Mouse (Mus musculus) yolk sac, embryonic 10.5 days (tissue): Measurements from ENCODE around the gene Mvp.

Experiments used
- DNase-seq: peaks from one replicate; pipeline ENCODE4 v3.0.0-alpha.2; 2017; ENCODE audit warnings: low spot score

The Mvp gene

DNA sequence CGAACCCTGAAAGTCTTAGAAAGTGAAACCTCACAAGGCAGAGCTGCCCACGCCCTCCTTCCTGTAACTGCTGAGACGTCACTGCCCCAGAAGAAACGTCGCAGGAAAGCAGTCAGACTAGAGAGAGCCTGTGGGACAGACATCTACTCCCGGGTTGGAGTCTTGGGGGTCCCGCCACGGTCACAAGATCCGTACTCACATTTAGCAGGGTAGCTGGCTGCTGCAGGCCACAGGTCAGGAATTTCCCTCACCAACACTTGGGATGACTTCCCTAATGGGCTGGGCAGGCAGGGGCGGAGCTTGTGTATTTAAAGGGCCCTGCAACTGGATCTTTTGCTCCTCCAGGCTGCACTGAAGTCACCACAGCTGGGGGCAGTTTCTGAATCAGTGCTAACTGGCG, at the start of gene Mvp:
Mvp (minus strand) TSS at position 302 of the 400 bp plus-strand sequence.
- DNase-seq = peak; percentile 80

GRCm38 (mm10) chr7:127055026-127055585, 40.7 kb upstream of the Mvp start:
- no peak for DNase-seq

DNA sequence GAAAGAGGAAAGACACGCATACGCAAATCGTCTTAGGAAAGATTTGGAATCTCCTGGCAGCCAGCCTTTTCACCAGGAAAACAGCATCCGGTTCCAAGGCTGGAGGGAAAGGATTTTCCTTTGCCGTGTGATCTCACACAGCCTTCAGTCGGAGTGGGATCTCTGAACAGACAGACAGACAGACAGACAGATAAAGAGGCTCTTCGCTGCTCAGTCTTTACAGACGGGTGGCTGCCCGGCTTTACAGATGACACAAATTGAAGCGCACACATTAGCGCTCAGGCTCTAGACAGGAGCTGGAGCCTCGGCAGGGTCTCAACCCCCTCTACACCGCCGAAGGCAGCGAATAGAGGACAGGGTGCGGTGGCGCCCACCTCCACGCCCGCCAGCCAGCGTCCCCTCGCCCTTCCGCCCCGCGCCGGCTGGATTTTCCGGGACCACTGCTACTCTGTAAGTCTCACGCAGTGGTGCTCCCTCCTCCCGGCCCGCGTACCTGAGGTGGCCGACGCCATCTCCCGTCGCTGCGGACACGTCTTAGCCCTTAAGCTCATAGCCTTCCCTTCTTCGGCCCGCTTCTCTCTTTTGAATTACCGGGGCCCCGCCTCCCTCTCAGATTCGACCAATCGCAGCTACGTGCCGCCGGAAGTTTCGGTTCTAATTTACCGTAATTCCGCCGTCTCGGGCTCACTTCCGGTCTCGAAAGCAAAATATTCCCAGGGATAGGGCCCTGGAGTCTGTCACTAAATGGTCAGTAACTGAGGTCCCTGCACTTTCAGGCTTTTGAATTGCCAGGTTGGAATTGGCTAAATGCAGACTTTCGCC, 27.6 kb upstream of the Mvp start, which contains the start of gene Kif22:
Kif22 (minus strand) TSS at position 621 of the 822 bp plus-strand sequence.
- peak; percentile 90 for DNase-seq

GRCm38 (mm10) chr7:127031244-127031643, 16.8 kb upstream of the Mvp start:
- DNase-seq = no peak

DNA sequence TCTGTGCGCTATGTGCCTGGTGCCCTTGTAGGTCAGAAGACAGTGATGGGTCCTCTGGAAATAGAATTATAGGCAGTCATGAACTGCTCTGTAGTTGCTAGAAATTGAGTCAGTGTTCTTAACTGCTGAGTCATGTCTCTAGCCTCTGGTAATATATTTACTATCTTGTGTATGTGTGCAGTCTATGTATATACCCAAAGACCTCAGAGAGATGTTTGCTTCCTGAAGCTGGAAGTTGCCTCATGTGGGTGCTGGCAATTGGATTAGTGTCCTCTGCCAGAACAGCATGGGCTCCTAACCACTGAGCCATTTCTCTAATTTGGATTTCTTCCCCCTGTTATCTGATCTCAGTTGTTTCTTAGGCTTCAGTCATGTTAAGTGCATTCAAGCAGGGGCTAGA, 15.8 kb upstream of the Mvp start:
- no peak for DNase-seq

GRCm38 (mm10) chr7:127027885-127028284, 13.5 kb upstream of the Mvp start:
- no peak for DNase-seq

- peak; percentile 100 for DNase-seq
Measured at GRCm38 (mm10) chr7:127026984-127027726, 12.7 kb upstream of the Mvp start, which contains the start of gene Maz. Maz (minus strand) TSS chr7:127027037.

GRCm38 (mm10) chr7:127026616-127026983, 12.2 kb upstream of the Mvp start:
- DNase-seq = no peak

DNA sequence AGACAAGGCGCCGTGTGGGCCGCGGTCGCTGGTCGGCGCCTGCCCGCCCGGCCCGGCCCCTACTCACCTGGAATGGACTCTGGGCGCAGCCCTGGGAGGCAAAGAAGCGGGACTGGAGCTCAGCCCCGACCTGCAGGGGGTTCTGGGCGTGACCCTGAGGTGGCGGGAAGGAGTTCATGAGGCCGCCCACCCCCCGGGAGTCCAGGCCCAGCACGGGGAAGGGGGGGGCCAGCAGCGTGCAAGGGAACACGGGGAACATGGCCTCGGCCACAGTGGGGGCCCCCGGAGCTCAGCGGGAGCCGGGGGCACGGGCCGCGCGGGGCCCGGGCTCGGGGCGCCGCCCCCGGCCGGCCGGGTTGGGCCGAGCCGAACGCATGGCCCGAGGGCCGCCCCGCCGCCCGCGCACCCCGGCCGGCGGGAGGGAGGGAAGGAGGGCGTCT, 11.8 kb upstream of the Mvp start:
- peak; percentile 89 for DNase-seq

DNA sequence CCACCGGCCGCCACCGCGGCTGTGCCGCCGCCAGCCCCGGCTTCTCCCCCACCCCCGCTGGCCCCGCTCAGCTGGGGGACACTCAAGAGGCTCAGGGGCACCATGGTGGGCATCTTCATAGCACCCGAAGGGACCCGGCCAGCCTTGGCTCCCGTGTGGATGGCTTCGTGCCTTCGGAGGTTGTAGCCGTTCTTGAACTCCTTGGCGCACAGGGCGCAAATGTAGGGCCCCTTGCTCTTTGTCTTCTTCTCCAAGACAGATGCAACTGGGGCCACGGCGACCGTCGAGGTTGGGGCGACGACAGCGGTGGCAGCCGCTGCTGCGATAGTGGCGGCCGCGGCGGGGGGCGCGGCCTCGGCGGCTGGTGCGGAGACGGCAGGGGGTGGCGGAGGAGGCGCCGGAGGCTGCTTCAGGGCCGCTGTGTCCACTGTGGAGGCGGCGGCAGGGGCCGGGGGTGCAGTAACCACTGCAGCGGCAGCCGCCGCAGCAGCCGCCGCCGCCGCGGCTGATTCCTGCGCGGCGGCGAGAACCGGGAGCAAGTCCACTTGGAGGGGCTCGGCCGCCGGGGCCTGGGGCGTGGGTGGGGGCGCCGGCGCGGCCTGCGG, 11.2 kb upstream of the Mvp start:
- peak; percentile 50 for DNase-seq

GRCm38 (mm10) chr7:127024755-127025555, 10.5 kb upstream of the Mvp start:
- DNase-seq = peak; percentile 90

GRCm38 (mm10) chr7:127023896-127024690, 9.7 kb upstream of the Mvp start:
- DNase-seq = no peak

- no peak for DNase-seq
Measured at GRCm38 (mm10) chr7:127023272-127023691, 8.9 kb upstream of the Mvp start.

- no peak for DNase-seq
Measured at GRCm38 (mm10) chr7:127022528-127023271, 8.3 kb upstream of the Mvp start.

- DNase-seq = no peak
Measured at GRCm38 (mm10) chr7:127021563-127022527, 7.4 kb upstream of the Mvp start.

- peak; percentile 73 for DNase-seq
Measured at GRCm38 (mm10) chr7:127020901-127021562, 6.6 kb upstream of the Mvp start, which contains the start of the genes Gm42742 and Prrt2. Gm42742 (minus strand) TSS chr7:127021097. Prrt2 (minus strand) TSS chr7:127021211.

DNA sequence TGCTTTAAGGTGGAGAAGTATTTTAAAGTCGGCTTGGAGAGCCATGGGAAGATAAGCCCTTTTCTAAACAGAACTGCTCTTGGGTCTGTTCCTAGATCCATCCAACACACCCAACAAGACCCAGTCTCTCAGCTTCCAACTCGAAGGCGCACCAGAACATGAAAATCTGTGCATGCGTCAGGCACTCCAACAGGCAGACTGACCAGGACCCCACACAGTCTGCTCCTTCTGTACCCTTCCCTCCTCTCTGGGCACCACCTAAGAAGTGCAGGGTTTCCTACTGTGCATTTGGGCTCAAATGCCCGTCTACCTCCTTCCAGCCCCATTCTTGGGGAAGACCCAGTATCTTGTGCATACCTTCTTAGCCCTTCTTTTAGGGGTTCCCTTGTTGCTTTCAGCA, 6.1 kb upstream of the Mvp start:
- DNase-seq = no peak

DNA sequence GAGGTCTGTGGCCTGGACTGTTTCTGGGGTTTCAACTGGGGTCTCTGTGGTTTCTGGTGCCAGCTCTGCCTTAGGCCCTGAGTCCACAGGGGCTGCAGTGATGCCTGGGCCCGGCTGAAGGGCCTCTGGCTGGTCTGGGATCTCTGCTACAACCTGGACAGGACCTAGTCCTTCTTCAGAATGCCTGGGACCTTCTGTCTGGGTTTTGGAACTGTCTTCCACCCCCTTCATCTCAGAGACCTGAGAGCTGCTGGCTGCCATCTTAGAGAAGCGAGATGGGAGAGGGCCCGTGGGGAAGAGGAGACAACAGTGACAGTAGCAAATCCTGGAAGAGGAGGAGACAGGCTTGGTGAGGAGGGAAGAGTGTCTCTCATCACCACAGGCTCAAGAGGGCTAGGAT, 5.6 kb upstream of the Mvp start:
- no peak for DNase-seq
